Mouse (Mus musculus): ENCODE measurements around the gene Mcm2.
A peak's percentile ranks its signal among the peaks of the same experiment; 100 is the strongest.

Mcm2 gene

DNA sequence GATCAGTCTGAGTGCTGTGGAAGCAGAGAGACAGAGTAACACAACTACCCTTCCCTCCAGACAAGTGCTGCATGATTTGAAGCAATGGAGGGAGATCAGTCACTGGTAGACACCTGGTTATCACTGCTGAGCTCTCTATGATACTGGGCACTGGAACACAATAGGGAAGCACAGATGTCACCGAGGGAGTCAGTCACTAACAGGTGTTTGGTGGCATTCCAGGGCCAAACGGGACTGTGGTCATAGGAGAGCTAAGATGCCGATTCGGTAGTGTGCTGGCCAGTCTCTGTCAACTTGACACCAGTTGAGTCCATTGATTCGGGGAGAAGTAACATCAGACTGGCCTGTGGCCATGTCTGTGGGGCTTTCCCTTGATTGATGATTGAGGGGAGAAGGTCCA is 44.1 kb downstream of the Mcm2 start:
- no peak for DNase-seq (ENCODE audit: extremely low read depth, low read depth, low spot score)

GRCm38 (mm10) chr6:88850034-88850433 is 48.5 kb downstream of the Mcm2 start:
- DNase-seq (ENCODE audit: extremely low read depth, low read depth, low spot score): no peak

DNA sequence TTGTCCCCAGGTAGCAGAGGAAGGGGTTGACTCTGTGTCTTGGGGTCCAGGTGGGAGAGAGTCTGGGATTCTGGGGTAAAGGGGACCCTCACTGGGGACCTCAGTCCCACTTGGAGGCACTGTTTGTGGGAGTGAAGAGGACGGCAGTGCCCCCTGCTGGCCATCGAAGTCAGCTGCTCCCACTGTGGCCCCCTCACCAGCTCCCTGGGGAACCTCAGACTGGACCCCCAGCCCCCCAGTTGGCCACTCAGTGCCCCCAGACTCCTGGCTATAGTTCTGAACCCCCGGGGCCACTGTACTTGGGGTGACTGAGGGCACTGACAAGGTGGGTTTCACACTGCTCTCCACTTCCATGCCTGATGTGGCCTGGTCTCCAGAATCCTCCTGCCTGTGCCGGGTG is 49.3 kb downstream of the Mcm2 start:
- DNase-seq (ENCODE audit: extremely low read depth, low read depth, low spot score): no peak

DNA sequence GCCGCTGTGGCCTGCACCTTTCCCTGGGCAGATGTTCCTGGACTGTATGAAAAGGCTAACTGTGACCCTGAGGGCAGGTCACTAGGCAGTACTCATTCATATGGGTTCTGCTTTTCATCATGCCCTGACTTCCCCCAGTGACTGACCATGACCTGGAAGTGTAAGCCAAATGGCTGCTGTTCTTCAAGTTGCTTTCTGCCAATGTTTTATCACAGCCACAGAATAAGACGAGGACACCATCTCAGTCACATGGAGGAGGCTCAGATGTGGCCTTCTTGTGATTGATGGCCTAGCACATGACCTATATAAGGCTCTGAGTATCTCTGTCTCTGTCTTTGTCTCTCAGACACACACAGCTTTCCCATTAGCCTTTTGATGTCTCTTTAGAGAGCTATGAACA is 51.0 kb downstream of the Mcm2 start:
- no peak for DNase-seq (ENCODE audit: extremely low read depth, low read depth, low spot score)

DNA sequence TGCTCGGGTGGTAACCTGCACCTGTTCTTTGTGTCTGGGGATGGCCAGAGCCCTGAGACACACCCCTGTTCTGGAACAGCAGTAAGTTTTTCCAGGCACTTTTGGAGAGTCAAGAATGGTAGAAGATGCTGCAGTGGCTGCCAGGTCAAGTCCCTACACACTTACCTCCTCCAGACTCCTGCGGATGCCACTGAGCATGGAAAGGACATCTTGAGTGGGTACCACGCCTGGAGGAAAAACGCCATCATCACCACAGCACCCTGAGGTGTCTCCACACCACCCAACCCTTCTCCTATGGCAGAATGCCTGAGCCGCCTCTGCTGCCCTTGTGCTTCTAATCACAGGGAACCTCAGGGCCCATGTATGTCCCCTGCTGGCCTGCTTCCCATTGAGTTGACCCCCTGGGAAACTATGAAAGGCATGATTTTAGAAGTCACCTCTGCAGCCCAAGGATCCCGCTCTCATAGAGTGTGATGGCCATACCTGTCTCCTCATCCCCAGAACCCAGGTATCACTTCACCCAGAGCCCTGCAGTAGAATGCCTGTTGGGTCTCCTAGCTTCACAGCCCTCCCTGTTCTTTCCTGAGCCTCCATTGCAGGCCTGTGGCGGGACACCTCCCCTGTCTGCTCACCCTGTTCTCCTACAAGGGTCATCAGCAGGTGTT is 53.5 kb downstream of the Mcm2 start:
- DNase-seq (ENCODE audit: extremely low read depth, low read depth, low spot score): no peak

DNA sequence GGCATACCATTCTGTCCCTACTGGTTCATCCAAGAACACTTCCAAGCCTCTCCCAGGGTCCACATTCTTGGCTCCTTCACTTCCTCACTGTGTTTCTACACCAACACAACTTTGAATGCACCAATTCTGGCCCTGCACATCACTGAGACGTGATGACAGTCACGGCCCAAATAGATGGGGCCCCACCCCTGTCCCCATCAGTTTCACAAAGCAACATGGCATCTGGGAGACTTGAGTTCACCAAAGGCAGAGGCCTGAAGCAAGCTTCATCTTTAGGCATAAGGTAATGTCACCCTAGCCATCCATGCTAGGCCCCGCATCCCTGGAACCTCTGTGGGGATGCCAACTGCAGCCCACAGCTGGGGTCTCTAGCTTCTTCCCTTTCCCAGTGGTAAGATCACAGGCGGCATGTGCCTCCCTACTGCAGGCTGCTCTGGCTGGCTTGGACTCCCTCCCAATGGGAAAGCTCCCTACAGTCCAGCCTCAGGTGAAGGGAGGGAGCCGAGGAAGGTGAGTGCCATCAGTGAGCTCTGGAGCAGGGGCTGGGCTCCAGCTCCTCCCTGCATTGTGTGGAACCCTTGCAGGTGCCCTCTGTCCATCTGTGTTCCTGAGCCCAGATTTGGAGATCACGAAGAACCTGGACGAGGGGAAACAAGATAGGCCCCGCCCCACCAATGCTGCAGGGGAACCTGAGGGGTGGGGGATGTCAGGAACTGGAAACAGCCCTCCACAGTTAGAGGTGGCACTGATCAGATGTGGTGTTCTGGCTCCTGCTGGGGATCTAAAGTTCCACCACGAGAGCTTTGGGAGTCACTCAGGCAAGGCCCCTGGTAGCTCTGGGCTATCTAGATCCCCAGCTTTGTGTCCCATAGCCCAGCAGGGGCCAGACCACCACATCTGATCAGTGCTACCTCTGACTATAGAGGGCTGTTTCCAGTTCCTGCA is 54.5 kb downstream of the Mcm2 start:
- DNase-seq (ENCODE audit: extremely low read depth, low read depth, low spot score): no peak

- DNase-seq (ENCODE audit: extremely low read depth, low read depth, low spot score): no peak
These were observed 55.3 kb downstream of the Mcm2 start for GRCm38 (mm10) chr6:88843241-88843640.

DNA sequence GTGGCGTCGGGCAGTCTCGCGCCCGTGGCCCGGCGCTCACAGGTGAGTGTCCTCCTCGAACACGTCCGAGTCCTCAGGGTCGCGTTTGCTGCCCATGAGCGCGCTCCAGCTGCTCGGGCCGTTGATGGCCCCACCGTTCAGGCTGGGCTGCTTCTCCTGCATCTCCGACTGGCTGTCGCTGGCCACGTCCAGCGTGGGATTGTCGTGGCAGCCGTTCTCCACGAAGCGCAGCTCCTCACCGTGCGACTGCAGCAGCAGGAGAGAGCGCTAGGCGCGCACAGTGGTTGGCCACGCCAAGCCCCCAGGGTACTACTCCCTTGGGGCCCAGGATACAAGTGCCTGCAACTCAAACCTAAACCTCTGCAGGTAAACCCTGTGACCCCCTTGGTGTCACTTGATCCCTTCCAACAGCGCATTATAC is 55.8 kb downstream of the Mcm2 start:
- DNase-seq (ENCODE audit: extremely low read depth, low read depth, low spot score): no peak

DNA sequence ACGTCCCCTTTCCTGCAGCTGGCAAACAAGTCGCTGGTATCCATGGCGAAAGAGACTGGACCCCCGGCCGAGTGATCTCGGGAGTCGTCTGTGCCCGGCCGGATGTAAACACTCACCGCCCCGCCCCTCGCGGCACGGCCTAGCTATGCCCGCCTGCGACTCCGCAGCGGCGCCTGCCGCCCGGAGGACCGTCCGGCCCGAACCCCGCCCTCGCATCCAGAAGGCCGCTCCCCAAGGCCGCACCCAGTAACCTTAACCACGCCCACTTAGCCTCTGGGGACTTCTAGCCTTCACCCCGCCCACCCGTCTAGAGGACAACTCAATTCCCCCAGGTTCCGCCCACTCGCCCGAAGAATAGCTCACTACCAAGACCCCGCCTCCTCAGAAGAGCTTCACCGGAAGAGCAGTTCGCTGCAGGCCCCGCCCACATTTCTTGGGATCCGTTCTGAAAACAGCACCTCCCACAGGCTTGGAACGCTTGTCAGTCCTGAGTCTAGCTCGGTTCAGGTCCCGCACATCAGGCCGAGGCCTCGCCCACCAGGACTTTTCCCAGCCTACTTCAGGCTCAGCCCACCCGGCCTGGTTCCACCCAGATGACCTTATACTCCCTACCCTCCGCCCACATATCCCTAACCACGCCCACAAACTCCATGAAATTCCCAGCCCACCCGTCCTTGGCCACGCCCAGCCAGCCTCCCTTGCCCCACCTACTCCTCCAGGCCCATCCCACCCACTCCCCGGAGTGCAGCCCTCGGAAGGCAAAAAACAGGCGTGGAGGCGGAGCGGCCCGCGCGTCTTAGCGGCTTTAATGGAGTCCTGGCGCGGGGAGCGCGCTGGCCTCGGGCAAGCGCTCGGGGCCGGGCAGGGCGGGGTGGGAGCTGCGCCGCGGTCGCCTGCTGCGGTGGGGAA is 56.5 kb downstream of the Mcm2 start, which contains the start of gene Abtb1:
Gene Abtb1, minus strand, starts transcription at position 204 of the 909 bp plus-strand sequence.
- peak; percentile 99 for DNase-seq (ENCODE audit: extremely low read depth, low read depth, low spot score)

DNA sequence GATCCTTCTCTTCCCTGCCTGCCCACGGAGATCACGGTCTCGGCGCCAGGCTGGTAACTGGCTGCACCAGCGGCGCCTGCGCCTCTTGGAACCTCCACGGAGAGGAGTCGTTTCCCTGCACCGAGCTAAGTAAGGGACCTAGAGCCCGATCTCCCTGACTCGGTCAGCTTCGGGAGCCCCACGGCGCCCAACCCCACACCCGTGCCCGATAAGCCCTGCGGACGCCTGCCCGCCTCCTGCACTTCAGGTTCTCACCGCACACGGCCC is 57.1 kb downstream of the Mcm2 start:
- DNase-seq (ENCODE audit: extremely low read depth, low read depth, low spot score): no peak

DNA sequence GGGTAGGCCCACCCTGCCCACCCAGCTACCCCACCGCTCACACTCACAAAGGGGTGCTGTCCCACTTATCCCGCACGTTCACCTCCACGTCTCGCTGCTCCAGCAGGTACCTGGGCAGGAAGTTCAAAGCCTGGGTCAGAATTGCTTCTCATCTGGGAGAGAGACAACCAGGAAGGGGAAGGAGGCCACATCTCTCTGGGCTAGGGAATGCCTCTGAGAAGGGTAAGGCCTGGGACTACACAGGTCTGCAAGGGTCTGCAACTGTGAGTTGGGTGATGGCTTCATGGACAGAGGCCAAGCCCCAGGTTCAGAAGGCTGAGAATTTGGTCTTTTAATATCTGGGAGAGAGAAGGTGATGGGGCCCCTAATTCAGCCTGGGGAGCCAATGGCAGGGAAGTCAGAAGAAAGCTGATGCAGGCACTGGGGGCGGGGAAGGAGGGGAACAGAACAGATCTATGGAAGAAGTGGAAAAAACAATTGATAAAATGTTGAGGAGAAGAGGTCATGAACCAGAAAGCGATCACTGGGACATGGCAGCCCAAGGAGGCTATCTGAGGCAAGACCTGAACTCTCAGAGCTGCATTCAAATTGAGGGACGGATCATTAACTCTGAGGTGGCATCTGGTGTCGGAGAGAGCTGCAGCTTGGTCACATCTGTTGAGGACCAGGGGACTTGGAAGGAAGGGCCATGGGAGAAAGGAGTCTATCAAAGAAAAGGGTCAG is 57.6 kb downstream of the Mcm2 start:
- no peak for DNase-seq (ENCODE audit: extremely low read depth, low read depth, low spot score)

DNA sequence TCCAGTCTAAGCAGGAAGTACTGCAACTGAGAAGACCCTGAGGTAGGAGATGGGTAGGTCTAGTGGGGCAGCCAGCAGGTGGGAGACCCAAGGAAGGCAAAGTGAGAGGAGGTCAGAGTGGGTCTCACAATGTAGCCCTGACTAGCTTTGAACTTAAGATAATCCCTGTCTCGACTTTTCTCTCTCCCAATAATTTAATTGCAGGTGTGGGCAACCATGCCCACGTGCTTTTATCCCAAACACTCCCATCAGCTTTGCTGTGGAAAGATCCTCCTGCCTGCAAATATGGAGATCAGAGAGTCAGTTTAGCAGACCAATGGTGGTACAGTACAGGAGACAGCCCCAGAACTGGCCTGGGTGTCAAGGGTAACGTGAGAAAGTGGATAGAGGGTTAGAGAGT is 58.4 kb downstream of the Mcm2 start:
- no peak for DNase-seq (ENCODE audit: extremely low read depth, low read depth, low spot score)

DNA sequence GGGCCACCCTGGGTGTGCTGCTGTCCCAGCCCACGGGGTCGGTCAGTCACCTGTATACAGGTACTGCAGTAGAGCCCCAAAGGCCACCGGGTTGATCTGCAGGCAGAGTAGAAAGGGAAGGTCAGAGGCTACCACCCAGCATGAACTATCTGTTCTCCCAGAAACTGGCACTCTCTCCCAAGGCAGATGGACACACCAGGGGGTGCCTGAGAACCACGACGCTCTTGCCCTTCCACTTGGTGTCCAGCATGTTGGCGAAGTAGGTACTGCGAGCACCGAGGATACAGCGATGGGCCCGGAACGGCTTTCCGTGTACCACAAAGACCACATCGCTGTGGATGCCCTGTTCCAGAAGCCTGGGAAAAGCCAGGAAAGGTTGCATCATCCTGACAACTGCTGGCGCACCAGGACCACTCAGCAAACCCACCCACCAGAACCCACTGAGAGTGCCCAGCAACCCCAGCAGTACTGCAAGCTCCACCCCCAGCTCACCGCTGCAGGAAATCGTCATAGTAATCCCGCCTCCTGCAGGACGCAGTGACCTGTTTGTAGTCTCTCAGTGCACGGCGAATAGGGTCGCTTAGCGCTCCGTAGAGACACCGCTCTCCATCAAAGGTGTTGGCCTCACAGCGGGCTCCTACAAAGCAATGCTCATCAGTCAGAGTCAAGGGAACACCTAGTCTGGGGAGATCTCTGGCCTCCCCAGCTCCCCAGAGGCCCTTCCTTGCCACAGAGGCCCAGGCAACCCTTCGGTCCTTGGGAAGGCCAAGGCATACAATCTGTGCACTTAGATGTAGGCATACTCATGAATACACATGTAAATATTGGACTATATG is 59.2 kb downstream of the Mcm2 start:
- no peak for DNase-seq (ENCODE audit: extremely low read depth, low read depth, low spot score)

DNA sequence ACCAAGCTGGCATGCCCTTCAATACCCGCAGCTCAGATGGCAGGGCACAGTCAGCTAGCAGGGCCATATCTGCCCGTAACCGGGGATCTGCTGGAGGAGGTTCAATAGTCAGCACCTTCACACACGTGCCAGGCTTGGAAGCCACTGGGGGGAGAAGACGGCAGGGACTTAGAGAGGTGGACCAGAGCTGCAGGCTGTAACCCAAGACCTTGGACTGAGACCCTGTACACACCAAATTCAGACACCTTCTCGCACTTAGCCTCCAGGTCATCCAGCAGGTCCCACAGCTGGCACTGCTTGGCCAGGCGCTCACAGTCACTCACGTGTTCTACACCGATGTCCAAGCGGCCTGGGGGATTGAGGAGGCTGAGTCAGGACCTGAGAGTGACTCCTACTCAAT is 60.0 kb downstream of the Mcm2 start:
- DNase-seq (ENCODE audit: extremely low read depth, low read depth, low spot score): no peak

GRCm38 (mm10) chr6:88837999-88838398 is 60.6 kb downstream of the Mcm2 start:
- no peak for DNase-seq (ENCODE audit: extremely low read depth, low read depth, low spot score)

DNA sequence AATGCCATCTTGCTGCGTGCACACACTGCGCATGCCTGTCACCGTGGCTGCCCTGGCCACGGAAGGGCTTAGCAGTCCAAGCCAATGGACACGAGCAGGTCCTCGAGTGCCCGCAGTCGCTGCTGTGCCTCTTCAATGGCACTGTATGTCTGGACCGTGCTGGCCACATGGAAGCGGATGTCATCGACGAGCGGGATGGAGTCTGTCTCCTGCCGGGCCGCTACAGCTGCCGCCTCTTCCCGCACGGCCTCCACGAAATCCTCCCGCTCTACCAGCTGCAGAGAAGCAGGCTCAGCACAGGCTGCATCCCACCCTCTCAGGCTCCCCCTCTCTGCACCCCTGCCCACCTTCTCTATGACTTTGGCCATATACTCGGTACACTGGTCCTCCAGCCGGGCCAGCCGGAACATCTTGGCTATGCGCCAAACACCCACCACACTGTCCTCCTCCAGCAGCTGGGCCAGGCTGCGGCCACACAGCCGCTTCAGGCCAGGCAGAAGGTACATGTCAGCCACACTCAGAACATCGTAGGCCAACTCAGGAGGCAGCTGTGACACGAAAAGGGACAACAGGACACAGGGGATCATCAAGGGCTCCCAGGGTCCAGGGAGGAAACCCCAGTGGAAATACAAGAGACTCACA is 62.3 kb downstream of the Mcm2 start:
- no peak for DNase-seq (ENCODE audit: extremely low read depth, low read depth, low spot score)

GRCm38 (mm10) chr6:88835047-88835446 is 63.5 kb downstream of the Mcm2 start:
- no peak for DNase-seq (ENCODE audit: extremely low read depth, low read depth, low spot score)

All from fat pad, adult 2 months (tissue).